Comparison of ENCODE assay signal across 23 mouse cellular contexts in the genomic region with DNA sequence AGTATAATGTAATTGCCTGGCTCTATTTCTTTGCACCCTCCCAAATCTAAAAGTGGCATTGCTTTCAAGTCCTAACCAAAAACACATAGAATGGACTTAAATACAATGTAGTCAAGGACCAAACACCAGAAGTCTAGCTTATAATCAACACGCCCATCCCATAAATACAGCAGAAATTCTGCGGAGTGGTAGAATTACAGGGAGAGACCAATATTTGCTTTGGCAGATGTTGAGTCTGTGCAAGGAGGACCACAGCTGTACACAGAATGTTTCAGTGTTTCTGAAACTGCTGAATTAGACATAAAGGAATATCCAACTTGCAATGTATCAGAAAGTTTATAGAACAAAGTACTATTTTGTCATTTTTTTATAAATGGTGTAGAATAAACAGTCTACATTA. TPM values are rescaled to one million over a fixed set of nuclear protein-coding genes. Genes with fewer than 3 reads are reported as not detected.
DNase-seq lines count a peak whose midpoint lies in the region; ATAC-seq and TF ChIP-seq lines count a peak whose summit lies in the region.
"Had no signal": no experiment of that assay in that cellular context is flagged by ENCODE, and none has a peak within 500 bp of the region (broad histone marks: within the 10 kb centered on the region; RNA-seq: fewer than 3 reads in every experiment).

No protein-coding gene starts in this region.

- H3K27ac ChIP-seq in kidney, postnatal 0 days: no peak overlapping the region
- H3K27ac ChIP-seq in stomach, embryonic 16.5 days (ENCODE audit: low read length): no peak overlapping the region
- H3K27ac ChIP-seq in stomach, postnatal 0 days (replicated peaks): no peak overlapping the region
- peak overlapping the region; percentile 62; the same call in 1 of the 2 replicates for H3K27ac ChIP-seq in embryonic fibroblast, embryonic 13.5 days (ENCODE audit: insufficient read depth, low read length)
- H3K27ac ChIP-seq: embryonic facial prominence, embryonic 12.5 days; forebrain, embryonic 10.5 days; forebrain, embryonic 12.5 days had no signal

- TF ChIP-seq POLR2A in embryonic fibroblast, embryonic 13.5 days (IDR thresholded peaks at IDR 0.05; ENCODE audit: low read depth, low read length): no peak

- no peaks in the 10 kb centered on the region for H3K4me1 ChIP-seq in kidney, postnatal 0 days (replicated peaks; ENCODE audit: insufficient read depth, low read length)
- no peaks in the 10 kb centered on the region for H3K4me1 ChIP-seq in stomach, embryonic 16.5 days (ENCODE audit: control insufficient read depth, insufficient read depth, low read length)
- no peaks in the 10 kb centered on the region for H3K4me1 ChIP-seq in stomach, postnatal 0 days (replicated peaks; ENCODE audit: control insufficient read depth, insufficient read depth)
- peaks cover 5% of the 10 kb centered on the region; the same call in 1 of the 2 replicates for H3K4me1 ChIP-seq in embryonic fibroblast, embryonic 13.5 days (ENCODE audit: control insufficient read depth, insufficient read depth, low read length)
- H3K4me1 ChIP-seq: embryonic facial prominence, embryonic 12.5 days; forebrain, embryonic 10.5 days; forebrain, embryonic 12.5 days had no signal

- peak; percentile 77 for DNase-seq in kidney, postnatal 0 days (ENCODE audit: low spot score)
- DNase-seq in kidney, adult 11 months: no peak
- no peak for DNase-seq in stomach, postnatal 0 days (ENCODE audit: low spot score)
- DNase-seq in heart, postnatal 36 days: no peak
- DNase-seq: adrenal gland, adult 2 months; adrenal gland, postnatal 10 days; adrenal gland, postnatal 25 days; cerebellum, adult 11 months; cerebellum, adult 18-20 months; cerebellum, adult 8-10 months; cerebellum, adult 9-11 months; cerebellum, postnatal 14 days; cerebellum, postnatal 36 days; embryo, embryonic 11 days had no signal

- no peak overlapping the region for H3K4me2 ChIP-seq in kidney, postnatal 0 days (ENCODE audit: low read length)
- H3K4me2 ChIP-seq in stomach, embryonic 16.5 days (ENCODE audit: low read depth, low read length): no peak overlapping the region
- H3K4me2 ChIP-seq in stomach, postnatal 0 days (replicated peaks; ENCODE audit: low read depth): no peak overlapping the region
- H3K4me2 ChIP-seq: embryonic facial prominence, embryonic 12.5 days; forebrain, embryonic 12.5 days had no signal

- intact Hi-C loops in heart, postnatal 36 days (cut with DNase I): no loop called here

- no peaks in the 10 kb centered on the region for H3K36me3 ChIP-seq in kidney, postnatal 0 days (ENCODE audit: insufficient read depth, low read length)
- H3K36me3 ChIP-seq in stomach, embryonic 16.5 days (ENCODE audit: control insufficient read depth, insufficient read depth, low read length): no peaks in the 10 kb centered on the region
- H3K36me3 ChIP-seq in stomach, postnatal 0 days (ENCODE audit: control insufficient read depth, insufficient read depth, low read length): no peaks in the 10 kb centered on the region
- H3K36me3 ChIP-seq: embryonic facial prominence, embryonic 12.5 days; forebrain, embryonic 10.5 days; forebrain, embryonic 12.5 days had no signal

- no peaks in the 10 kb centered on the region for H3K9me3 ChIP-seq in kidney, postnatal 0 days (replicated peaks; ENCODE audit: low read length)
- no peaks in the 10 kb centered on the region for H3K9me3 ChIP-seq in stomach, embryonic 16.5 days (replicated peaks; ENCODE audit: control insufficient read depth, low read length)
- H3K9me3 ChIP-seq in stomach, postnatal 0 days (ENCODE audit: control insufficient read depth, low read length): no peaks in the 10 kb centered on the region
- H3K9me3 ChIP-seq: embryonic facial prominence, embryonic 12.5 days; forebrain, embryonic 10.5 days; forebrain, embryonic 12.5 days had no signal

- no peak overlapping the region for H3K9ac ChIP-seq in kidney, postnatal 0 days (ENCODE audit: low read depth, low read length)
- no peak overlapping the region for H3K9ac ChIP-seq in stomach, embryonic 16.5 days (ENCODE audit: low read length)
- no peak overlapping the region for H3K9ac ChIP-seq in stomach, postnatal 0 days (ENCODE audit: low read length)
- H3K9ac ChIP-seq: embryonic facial prominence, embryonic 12.5 days; forebrain, embryonic 12.5 days had no signal

- no peaks in the 10 kb centered on the region for H3K27me3 ChIP-seq in kidney, postnatal 0 days (ENCODE audit: insufficient read depth, low read length)
- no peaks in the 10 kb centered on the region for H3K27me3 ChIP-seq in stomach, embryonic 16.5 days (ENCODE audit: control insufficient read depth, insufficient read depth, low read length)
- no peaks in the 10 kb centered on the region for H3K27me3 ChIP-seq in stomach, postnatal 0 days (ENCODE audit: control insufficient read depth, insufficient read depth, low read length)
- H3K27me3 ChIP-seq: embryonic facial prominence, embryonic 12.5 days; forebrain, embryonic 12.5 days had no signal

- TF ChIP-seq EP300 in stomach, postnatal 0 days (optimal IDR thresholded peaks at IDR 0.05): no peak

- TF ChIP-seq CTCF in kidney, postnatal 0 days (IDR thresholded peaks at IDR 0.05; ENCODE audit: low read depth): no peak
- TF ChIP-seq CTCF in stomach, postnatal 0 days (IDR thresholded peaks at IDR 0.05; ENCODE audit: low read depth): no peak
- no peak for TF ChIP-seq CTCF in embryonic fibroblast, embryonic 13.5 days (IDR thresholded peaks at IDR 0.05; ENCODE audit: borderline replicate concordance, insufficient read depth, low read length)

- no peak for ATAC-seq in kidney, postnatal 0 days (replicated peaks; ENCODE audit: low FRiP score, low read depth)
- peak; percentile 29; the same call in 1 of the 2 replicates for ATAC-seq in stomach, embryonic 16.5 days (ENCODE audit: insufficient read depth, low FRiP score)
- no peak for ATAC-seq in stomach, postnatal 0 days (ENCODE audit: low FRiP score, low TSS enrichment)
- ATAC-seq: forebrain, embryonic 14.5 days; forebrain, embryonic 16.5 days had no signal

- 60% methylated on average over 2 of the region's 2 CpGs for WGBS in kidney, postnatal 0 days
- WGBS in stomach, embryonic 16.5 days: 52% methylated on average over 2 of the region's 2 CpGs
- 44% methylated on average over 2 of the region's 2 CpGs for WGBS in stomach, postnatal 0 days

- H3K4me3 ChIP-seq in kidney, postnatal 0 days (replicated peaks; ENCODE audit: low read depth, low read length): no peak overlapping the region
- no peak overlapping the region for H3K4me3 ChIP-seq in stomach, embryonic 16.5 days (replicated peaks; ENCODE audit: low read length)
- no peak overlapping the region for H3K4me3 ChIP-seq in stomach, postnatal 0 days (ENCODE audit: low read depth, low read length)
- H3K4me3 ChIP-seq in embryonic fibroblast, embryonic 13.5 days (ENCODE audit: insufficient read depth, low read length): no peak overlapping the region
- H3K4me3 ChIP-seq: embryonic facial prominence, embryonic 12.5 days; erythroblast, embryonic 14.5 days; forebrain, embryonic 10.5 days; forebrain, embryonic 12.5 days had no signal

RNA-seq across cellular contexts. Expression of gene Col5a2, which starts 28.4 kb away (rescaled TPM):
- polyA plus RNA-seq in kidney, postnatal 0 days (2015; fragmentation: Nextera tagmentation; extraction: Ambion mirVana): 26.4 and 28.3 TPM in 2 replicates
- polyA plus RNA-seq in stomach, embryonic 16.5 days (2015; fragmentation: Nextera tagmentation; extraction: Ambion mirVana): 120 and 127 TPM in 2 replicates
- 52.9 and 55.4 TPM in 2 replicates for polyA plus RNA-seq in stomach, postnatal 0 days (2015; fragmentation: Nextera tagmentation; extraction: Ambion mirVana)
- 998 and 1,092 TPM in 2 replicates for polyA plus RNA-seq in embryonic fibroblast, embryonic 13.5 days (2011; ENCODE audit: insufficient read length, low read depth, missing spikeins)
- total RNA-seq in heart, postnatal 36 days (2021): 10 to 100 TPM; 23.6 to 27.1 TPM
- total RNA-seq: common myeloid progenitor, adult 5-6 weeks had no signal
